ENCODE assay signal across 37 mouse cellular contexts in the genomic region with DNA sequence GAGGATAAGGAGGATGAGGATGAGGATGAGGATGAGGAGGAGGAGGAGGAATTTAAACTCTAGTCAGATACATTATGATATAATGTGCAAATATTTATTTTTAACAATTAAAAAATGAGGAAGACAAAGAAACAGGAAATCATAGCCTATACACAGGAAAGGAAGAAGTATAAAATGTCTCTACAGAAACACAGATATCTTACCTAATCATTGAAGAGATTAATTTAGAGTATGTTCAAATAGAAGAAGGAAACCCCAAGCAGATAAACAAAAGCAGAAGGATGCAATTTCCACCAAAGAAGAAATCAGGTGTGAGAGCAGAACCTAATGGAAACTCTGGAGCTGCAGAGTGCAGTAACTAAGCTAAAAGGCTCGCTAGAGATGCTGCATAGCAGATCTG. TPM values are rescaled to one million over a fixed set of nuclear protein-coding genes. Genes with fewer than 3 reads are reported as not detected.
"Had no signal": no experiment of that assay in that cellular context is flagged by ENCODE, and none has a peak within 500 bp of the region (broad histone marks: within the 10 kb centered on the region; RNA-seq: fewer than 3 reads in every experiment).

No protein-coding gene starts in this region.

- H3K4me3 ChIP-seq: embryonic facial prominence, embryonic 10.5 days; embryonic facial prominence, embryonic 12.5 days; embryonic facial prominence, embryonic 13.5 days; embryonic facial prominence, embryonic 15.5 days; erythroblast, embryonic 14.5 days; forebrain, embryonic 10.5 days; forebrain, embryonic 12.5 days; forebrain, embryonic 13.5 days; forebrain, embryonic 15.5 days; gastrocnemius, adult 2 months; heart, adult 2 months had no signal

- H3K27ac ChIP-seq: embryonic facial prominence, embryonic 10.5 days; embryonic facial prominence, embryonic 12.5 days; embryonic facial prominence, embryonic 13.5 days; embryonic facial prominence, embryonic 15.5 days; forebrain, embryonic 10.5 days; forebrain, embryonic 12.5 days; forebrain, embryonic 13.5 days; forebrain, embryonic 15.5 days; gastrocnemius, adult 2 months; heart, adult 2 months had no signal

- H3K27me3 ChIP-seq: embryonic facial prominence, embryonic 12.5 days; embryonic facial prominence, embryonic 13.5 days; embryonic facial prominence, embryonic 15.5 days; forebrain, embryonic 12.5 days; forebrain, embryonic 13.5 days; forebrain, embryonic 15.5 days had no signal

- H3K4me1 ChIP-seq: embryonic facial prominence, embryonic 10.5 days; embryonic facial prominence, embryonic 12.5 days; embryonic facial prominence, embryonic 13.5 days; embryonic facial prominence, embryonic 15.5 days; forebrain, embryonic 10.5 days; forebrain, embryonic 12.5 days; forebrain, embryonic 13.5 days; forebrain, embryonic 15.5 days had no signal

- H3K9me3 ChIP-seq: embryonic facial prominence, embryonic 10.5 days; embryonic facial prominence, embryonic 12.5 days; embryonic facial prominence, embryonic 13.5 days; embryonic facial prominence, embryonic 15.5 days; forebrain, embryonic 10.5 days; forebrain, embryonic 12.5 days; forebrain, embryonic 13.5 days; forebrain, embryonic 15.5 days had no signal

- H3K36me3 ChIP-seq: embryonic facial prominence, embryonic 10.5 days; embryonic facial prominence, embryonic 12.5 days; embryonic facial prominence, embryonic 13.5 days; embryonic facial prominence, embryonic 15.5 days; forebrain, embryonic 10.5 days; forebrain, embryonic 12.5 days; forebrain, embryonic 15.5 days had no signal

- DNase-seq: cerebellum, adult 8-10 months; cerebellum, adult 9-10 months; cerebellum, adult 9-11 months; cerebellum, postnatal 10 days; cerebellum, postnatal 14 days; cerebellum, postnatal 25 days; cerebellum, postnatal 36 days; embryo, embryonic 11 days; forebrain, postnatal 0 days; gastrocnemius, adult 2 months; gastrocnemius, postnatal 10 days; gastrocnemius, postnatal 14 days; gastrocnemius, postnatal 25 days; gastrocnemius, postnatal 36 days; heart, adult 18-20 months; heart, adult 2 months had no signal

- H3K9ac ChIP-seq: embryonic facial prominence, embryonic 12.5 days; embryonic facial prominence, embryonic 13.5 days; embryonic facial prominence, embryonic 15.5 days; forebrain, embryonic 12.5 days; forebrain, embryonic 13.5 days; forebrain, embryonic 15.5 days; forebrain, postnatal 0 days had no signal

RNA-seq across cellular contexts. Expression of a gene that starts 6.5 kb away (rescaled TPM):
- total RNA-seq: forebrain, postnatal 0 days; gastrocnemius, adult 18-20 months; gastrocnemius, adult 2 months; gastrocnemius, adult 8-10 months; gastrocnemius, postnatal 10 days; gastrocnemius, postnatal 14 days; gastrocnemius, postnatal 25 days; gastrocnemius, postnatal 36 days; heart, adult 18-20 months; heart, adult 2 months had no signal
- polyA plus RNA-seq: embryonic facial prominence, embryonic 10.5 days; embryonic facial prominence, embryonic 11.5 days; embryonic facial prominence, embryonic 12.5 days; embryonic facial prominence, embryonic 13.5 days; erythroblast, embryonic 14.5 days; forebrain, embryonic 13.5 days; forebrain, embryonic 14.5 days; forebrain, embryonic 15.5 days; forebrain, embryonic 16.5 days had no signal

RNA-seq across cellular contexts. Expression of a gene that starts 48.9 kb away (rescaled TPM):
- total RNA-seq: common myeloid progenitor, adult 5-6 weeks; forebrain, postnatal 0 days; gastrocnemius, adult 18-20 months; gastrocnemius, adult 2 months; gastrocnemius, adult 8-10 months; gastrocnemius, postnatal 10 days; gastrocnemius, postnatal 14 days; gastrocnemius, postnatal 25 days; gastrocnemius, postnatal 36 days; gastrocnemius, postnatal 4 days; granulocyte monocyte progenitor cell, adult 5-6 weeks; heart, adult 18-20 months; heart, adult 2 months had no signal
- polyA plus RNA-seq: cortical plate, adult 2 months; embryonic facial prominence, embryonic 10.5 days; embryonic facial prominence, embryonic 11.5 days; embryonic facial prominence, embryonic 12.5 days; embryonic facial prominence, embryonic 13.5 days; embryonic facial prominence, embryonic 14.5 days; embryonic facial prominence, embryonic 15.5 days; erythroblast, embryonic 14.5 days; forebrain, embryonic 10.5 days; forebrain, embryonic 11.5 days; forebrain, embryonic 12.5 days; forebrain, embryonic 13.5 days; forebrain, embryonic 14.5 days; forebrain, embryonic 15.5 days; forebrain, embryonic 16.5 days; forebrain, postnatal 0 days; gonadal fat pad, adult 2 months; heart, adult 2 months had no signal

RNA-seq across cellular contexts. Expression of a gene that starts 52.5 kb away (rescaled TPM):
- polyA plus RNA-seq: erythroblast, embryonic 14.5 days had no signal
